Mouse (Mus musculus) neural tube, embryonic 13.5 days (tissue): ENCODE measurements around the gene Apod. TPM values are rescaled to one million over a fixed set of nuclear protein-coding genes. Genes with fewer than 3 reads are reported as not detected.

Experiments
- ATAC-seq: fragments of 200-750 bp; cut with Nextera tagmentation; 2 replicates; pipeline ENCODE4 v1.8.0; 2017; ENCODE audit warnings: low read depth, mild to moderate bottlenecking, moderate TSS enrichment, moderate library complexity
- H3K27ac ChIP-seq: fragments of 300-500 bp; sonication (generic); replicated peaks from 2 replicates; pipeline ENCODE4 v1.5.1; 2015; ENCODE audit warnings: moderate library complexity, mild to moderate bottlenecking, inconsistent platforms
- H3K27me3 ChIP-seq: fragments of 300-500 bp; sonication (generic); 2 replicates; pipeline ENCODE4 v1.6.1; 2015; ENCODE audit warnings: mild to moderate bottlenecking, inconsistent platforms
- H3K36me3 ChIP-seq: fragments of 300-500 bp; sonication (generic); 2 replicates; pipeline ENCODE4 v1.6.1; 2015; ENCODE audit warnings: mild to moderate bottlenecking, inconsistent platforms
- H3K4me1 ChIP-seq: fragments of 300-500 bp; sonication (generic); replicated peaks from 2 replicates; pipeline ENCODE4 v1.6.1; 2015; ENCODE audit warnings: inconsistent platforms
- H3K4me2 ChIP-seq: fragments of 300-500 bp; sonication (generic); 2 replicates; pipeline ENCODE4 v1.6.1; 2015; ENCODE audit warnings: inconsistent platforms, mild to moderate bottlenecking, moderate library complexity
- H3K4me3 ChIP-seq: fragments of 300-500 bp; sonication (generic); 2 replicates; pipeline ENCODE4 v1.5.1; 2015; ENCODE audit warnings: mild to moderate bottlenecking, inconsistent platforms
- H3K9ac ChIP-seq: fragments of 300-500 bp; sonication (generic); 2 replicates; pipeline ENCODE4 v1.6.1; 2015; ENCODE audit warnings: moderate library complexity, mild to moderate bottlenecking, inconsistent platforms
- H3K9me3 ChIP-seq: fragments of 300-500 bp; sonication (generic); 2 replicates; pipeline ENCODE4 v1.6.1; 2016; ENCODE audit warnings: inconsistent platforms
- WGBS: fragments of 180-500 bp; shearing (Covaris S2); methylation state at CpG from one replicate; pipeline ENCODE4 v1.1.7; 2015; 5-methylcytosine and 5-hydroxymethylcytosine counted together
- microRNA-seq: library from miRNA; unstranded; fragments of <30 nt; microRNA quantifications from one replicate; pipeline ENCODE4, GENCODE M21; 2016
- polyA plus RNA-seq: library from polyadenylated mRNA; unstranded; fragments of >200 nt; fragmentation: Nextera tagmentation; extraction: Ambion mirVana; gene quantifications from 2 replicates; pipeline ENCODE4 v1.2.1, GENCODE M21; 2015

Apod gene
- polyA plus RNA-seq, 1 experiment from 2014 or later = 60.2 TPM

DNA sequence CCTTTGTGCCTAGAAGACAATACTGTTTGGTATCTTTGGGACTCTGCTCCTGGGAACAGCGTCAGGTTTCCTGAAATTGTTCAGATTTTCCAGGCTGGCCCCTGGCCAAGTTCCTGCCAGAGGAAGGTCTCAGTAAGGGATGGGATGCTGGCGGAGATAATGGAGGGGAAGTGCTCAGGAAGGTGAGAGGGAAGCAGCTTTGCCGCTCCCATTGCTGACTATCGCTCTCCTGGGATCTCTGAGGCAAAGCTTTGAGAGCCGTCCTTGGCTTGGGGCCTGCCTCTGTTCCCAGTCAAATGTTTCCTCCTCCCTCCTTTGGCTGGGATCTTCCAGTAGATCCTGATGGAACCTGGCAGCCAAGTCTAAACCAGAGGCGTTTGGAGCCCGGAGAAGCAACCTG is 38.1 kb downstream of the Apod start:
- 70% methylated on average over 7 of the region's 7 CpGs for WGBS

GRCm38 (mm10) chr16:31274674-31275460 is 39.7 kb downstream of the Apod start, which contains the start of gene Ppp1r2:
TSS of gene Ppp1r2 (minus strand) at chr16:31275277.
- peaks cover 39% of the 10 kb centered on the region for H3K4me1 ChIP-seq
- H3K4me3 ChIP-seq = peak within 1 kb of the TSS; percentile 94
- H3K27me3 ChIP-seq = no peaks in the 10 kb centered on the region
- peak; percentile 96 for ATAC-seq
- peaks cover 5% of the 10 kb centered on the region; the same call in 1 of the 2 replicates for H3K36me3 ChIP-seq
- H3K9me3 ChIP-seq = no peaks in the 10 kb centered on the region
- peak within 1 kb of the TSS; percentile 83 for H3K4me2 ChIP-seq
- H3K9ac ChIP-seq = peak within 1 kb of the TSS; percentile 98
- peak within 1 kb of the TSS; percentile 93 for H3K27ac ChIP-seq
- under 1% methylated on average over 79 of the region's 83 CpGs for WGBS

More for the DNA sequence above, 38.1 kb downstream of the Apod start:
- Histone ChIP-seq H3K4me3 (no peak overlapping the region), H3K9me3 (no peaks in the 10 kb centered on the region), H3K4me2 (no peak overlapping the region), H3K36me3 (peaks cover 2% of the 10 kb centered on the region; the same call in 1 of the 2 replicates), H3K4me1 (peaks cover 29% of the 10 kb centered on the region), H3K27me3 (no peaks in the 10 kb centered on the region), H3K27ac (peak overlapping the region; percentile 69), H3K9ac (no peak overlapping the region)
- no peak for ATAC-seq

- peak overlapping the region; percentile 94 for H3K4me3 ChIP-seq
- H3K9ac ChIP-seq = peak overlapping the region; percentile 98
- peak overlapping the region; percentile 93 for H3K27ac ChIP-seq
- peaks cover 5% of the 10 kb centered on the region; the same call in 1 of the 2 replicates for H3K36me3 ChIP-seq
- peak overlapping the region; percentile 83 for H3K4me2 ChIP-seq
- no peaks in the 10 kb centered on the region for H3K9me3 ChIP-seq
- WGBS = 4% methylated on average over 6 of the region's 6 CpGs
- H3K4me1 ChIP-seq = peaks cover 42% of the 10 kb centered on the region
- ATAC-seq = no peak
- no peaks in the 10 kb centered on the region for H3K27me3 ChIP-seq
Measured at GRCm38 (mm10) chr16:31274084-31274483, 40.5 kb downstream of the Apod start.

GRCm38 (mm10) chr16:31266692-31267091 is 47.9 kb downstream of the Apod start:
- H3K9me3 ChIP-seq = no peaks in the 10 kb centered on the region

DNA sequence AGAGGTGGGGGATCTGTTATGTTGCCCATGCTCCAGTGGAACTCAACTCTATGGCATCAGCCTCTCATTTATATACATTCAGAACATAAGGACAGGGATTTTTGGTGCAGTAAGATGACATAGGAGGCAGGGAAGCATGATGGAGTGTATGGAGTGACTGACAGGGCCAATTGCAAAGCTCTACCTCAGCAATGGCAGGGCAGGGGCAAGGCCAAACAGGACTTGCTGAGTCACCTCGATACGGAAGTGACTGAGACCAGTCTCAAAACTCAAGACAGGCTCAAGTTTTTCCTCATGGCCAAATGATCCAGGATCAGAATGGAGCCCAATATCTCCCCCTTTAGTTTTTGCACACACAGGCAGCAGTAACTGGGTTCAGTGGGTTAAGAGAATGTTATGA is 58.5 kb downstream of the Apod start:
- Histone ChIP-seq H3K27me3 (no peaks in the 10 kb centered on the region), H3K9ac (no peak overlapping the region), H3K36me3 (peaks cover 53% of the 10 kb centered on the region), H3K27ac (no peak overlapping the region), H3K9me3 (no peaks in the 10 kb centered on the region), H3K4me1 (no peaks in the 10 kb centered on the region), H3K4me2 (no peak overlapping the region), H3K4me3 (no peak overlapping the region)
- ATAC-seq = no peak
- 93% methylated on average over 2 of the region's 2 CpGs for WGBS

More at GRCm38 (mm10) chr16:31266692-31267091, 47.9 kb downstream of the Apod start:
- Histone ChIP-seq H3K9ac (no peak overlapping the region), H3K36me3 (peaks cover 10% of the 10 kb centered on the region), H3K27me3 (no peaks in the 10 kb centered on the region), H3K4me2 (no peak overlapping the region), H3K4me1 (peaks cover 15% of the 10 kb centered on the region), H3K27ac (no peak overlapping the region), H3K4me3 (no peak overlapping the region)
- 95% methylated on average over 2 of the region's 2 CpGs for WGBS
- ATAC-seq = no peak

DNA sequence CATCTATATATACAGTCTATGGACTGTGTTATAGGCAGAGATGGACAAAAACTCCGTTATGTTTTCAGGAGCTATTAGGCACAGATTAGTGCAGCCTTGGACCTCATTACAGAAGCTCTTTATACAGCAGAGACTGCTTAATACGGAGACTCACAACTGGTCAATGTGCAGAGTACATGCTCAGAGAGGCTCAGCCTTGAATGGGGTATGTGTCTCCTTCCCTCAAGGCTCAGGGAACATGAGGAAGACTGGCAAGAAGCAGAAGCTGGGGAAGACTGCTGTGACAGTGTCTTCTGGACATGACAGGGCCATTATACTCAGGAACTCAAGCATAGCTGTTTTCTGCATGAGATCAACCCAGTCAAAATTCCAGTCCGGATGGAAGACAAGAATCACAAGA is 58.9 kb downstream of the Apod start:
- H3K9me3 ChIP-seq = no peaks in the 10 kb centered on the region
- H3K27me3 ChIP-seq = no peaks in the 10 kb centered on the region
- WGBS = 84% methylated on average over 3 of the region's 3 CpGs
- H3K36me3 ChIP-seq = peaks cover 48% of the 10 kb centered on the region
- ATAC-seq = no peak
- H3K4me2 ChIP-seq = no peak overlapping the region
- no peak overlapping the region for H3K27ac ChIP-seq
- H3K9ac ChIP-seq = no peak overlapping the region
- no peaks in the 10 kb centered on the region for H3K4me1 ChIP-seq
- no peak overlapping the region for H3K4me3 ChIP-seq

DNA sequence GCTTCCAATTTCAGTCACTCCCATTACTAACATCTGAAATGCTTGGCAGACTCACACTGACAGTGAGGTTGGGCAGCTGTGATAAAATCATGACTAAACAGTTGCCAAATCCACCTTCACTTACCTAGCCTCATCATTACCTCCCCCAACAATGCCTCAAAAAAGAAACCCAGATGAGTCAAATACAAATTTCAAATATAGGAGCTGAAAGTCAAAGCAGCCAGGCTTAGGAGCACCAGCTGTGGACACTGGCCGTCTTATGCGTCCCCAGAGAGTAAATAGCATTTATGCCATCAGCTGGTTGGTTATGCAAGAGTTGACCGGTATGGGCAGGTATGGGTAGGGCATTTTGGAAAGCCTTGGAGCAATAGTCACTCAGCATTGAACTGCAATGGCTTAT is 65.2 kb downstream of the Apod start:
- Histone ChIP-seq H3K4me1 (no peaks in the 10 kb centered on the region), H3K9me3 (no peaks in the 10 kb centered on the region), H3K27ac (no peak overlapping the region), H3K9ac (no peak overlapping the region), H3K27me3 (no peaks in the 10 kb centered on the region), H3K4me2 (no peak overlapping the region), H3K4me3 (no peak overlapping the region), H3K36me3 (peaks cover 8% of the 10 kb centered on the region)
- ATAC-seq = no peak
- 73% methylated on average over 3 of the region's 3 CpGs for WGBS

DNA sequence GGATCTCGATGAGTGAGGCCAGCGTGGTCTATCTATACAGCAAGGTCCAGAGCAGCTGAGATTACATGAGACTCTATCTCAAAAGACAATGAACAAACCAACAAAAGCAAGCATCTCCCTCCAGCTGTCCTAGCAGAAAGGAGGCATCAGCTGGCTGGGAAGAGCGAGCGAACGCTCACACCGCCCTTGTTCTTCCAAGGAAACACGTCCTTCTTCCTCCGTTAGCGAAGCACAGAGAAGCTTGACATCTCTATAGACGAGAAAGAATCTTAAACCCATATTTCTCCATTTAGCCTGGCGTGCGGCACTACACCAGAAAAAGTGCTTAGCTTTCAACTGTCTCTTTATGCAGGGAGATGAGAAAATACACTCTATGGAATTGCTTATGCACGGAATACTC is 65.9 kb downstream of the Apod start:
- Histone ChIP-seq H3K36me3 (peaks cover 8% of the 10 kb centered on the region), H3K27me3 (no peaks in the 10 kb centered on the region), H3K9ac (no peak overlapping the region), H3K27ac (peak overlapping the region; percentile 46; the same call in 1 of the 2 replicates), H3K4me1 (no peaks in the 10 kb centered on the region), H3K9me3 (no peaks in the 10 kb centered on the region), H3K4me2 (no peak overlapping the region), H3K4me3 (no peak overlapping the region)
- WGBS = 72% methylated on average over 13 of the region's 13 CpGs
- ATAC-seq = no peak

GRCm38 (mm10) chr16:31247442-31247841 is 67.2 kb downstream of the Apod start:
- Histone ChIP-seq H3K9ac (no peak overlapping the region), H3K27me3 (no peaks in the 10 kb centered on the region), H3K36me3 (peaks cover 5% of the 10 kb centered on the region; the same call in 1 of the 2 replicates), H3K4me3 (no peak overlapping the region), H3K9me3 (no peaks in the 10 kb centered on the region), H3K27ac (no peak overlapping the region), H3K4me2 (no peak overlapping the region), H3K4me1 (no peaks in the 10 kb centered on the region)
- WGBS = 83% methylated on average over 7 of the region's 7 CpGs
- ATAC-seq = no peak

Small RNA genes within 50 kb of the gene (microRNA-seq; reads per million reads assigned to microRNA genes)
- gene Gm27415 = not detected

Other genes with a start within 250 kb of the Apod start
- gene Xxylt1, start 233.4 kb downstream of the Apod start, polyA plus RNA-seq = 11.2 and 11.6 TPM in 2 replicates
- 12.1 and 14.6 TPM in 2 replicates for gene Acap2, start 113.6 kb downstream of the Apod start, polyA plus RNA-seq
- gene Ppp1r2, start 39.5 kb downstream of the Apod start, polyA plus RNA-seq = 201 and 208 TPM in 2 replicates
- 88.5 and 93.4 TPM in 2 replicates for gene Bdh1, start 107.5 kb upstream of the Apod start, polyA plus RNA-seq